Mouse (Mus musculus): ENCODE data around the gene Kcnk3.

DNA sequence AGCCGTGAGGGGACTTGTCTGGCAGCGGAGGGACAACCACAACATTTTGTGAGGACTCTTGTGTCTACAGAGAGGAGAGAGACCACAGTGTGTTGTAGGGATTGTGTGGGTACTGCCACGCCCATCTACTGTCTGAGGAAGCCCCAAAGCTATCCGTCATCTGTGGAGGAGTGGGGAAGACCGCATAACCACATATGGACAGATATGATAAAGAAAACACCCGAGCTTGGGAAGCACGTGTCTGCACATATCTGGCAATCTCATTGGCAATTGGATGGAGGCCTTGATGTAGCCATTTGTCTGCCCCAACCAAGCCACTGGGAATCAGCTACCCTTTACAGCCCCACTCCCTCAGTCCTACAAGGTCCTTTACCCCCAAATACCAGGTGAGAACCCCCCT is 11.7 kb upstream of the Kcnk3 start:
- TF ChIP-seq ZC3H11A (IDR thresholded peaks at IDR 0.05; ENCODE audit: borderline replicate concordance, low read depth, low read length) (no peak), CHD2 (IDR thresholded peaks at IDR 0.05; ENCODE audit: low read depth, low read length) (no peak), ZNF384 (IDR thresholded peaks at IDR 0.05; ENCODE audit: low read depth, low read length) (no peak)
